Mouse (Mus musculus) neural tube, embryonic 15.5 days (tissue): Measurements from ENCODE around the gene Slc22a12. TPM values are rescaled to one million over a fixed set of nuclear protein-coding genes. Genes with fewer than 3 reads are reported as not detected.

Experiments used
- ATAC-seq: fragments of 200-750 bp; cut with Nextera tagmentation; 2 replicates; pipeline ENCODE4 v1.8.0; 2017; ENCODE audit warnings: mild to moderate bottlenecking, moderate TSS enrichment, moderate library complexity; ENCODE audit not compliant: low FRiP score
- H3K27ac ChIP-seq: fragments of 300-500 bp; sonication (generic); replicated peaks from 2 replicates; pipeline ENCODE4 v1.5.1; 2015; ENCODE audit warnings: mild to moderate bottlenecking, inconsistent platforms
- H3K27me3 ChIP-seq: fragments of 300-500 bp; sonication (generic); replicated peaks from 2 replicates; pipeline ENCODE4 v1.6.1; 2015; ENCODE audit warnings: inconsistent platforms
- H3K36me3 ChIP-seq: fragments of 300-500 bp; sonication (generic); 2 replicates; pipeline ENCODE4 v1.6.1; 2015; ENCODE audit warnings: inconsistent platforms
- H3K4me1 ChIP-seq: fragments of 300-500 bp; sonication (generic); 2 replicates; pipeline ENCODE4 v1.6.1; 2015; ENCODE audit warnings: inconsistent platforms
- H3K4me2 ChIP-seq: fragments of 300-500 bp; sonication (generic); 2 replicates; pipeline ENCODE4 v1.6.1; 2015; ENCODE audit warnings: inconsistent platforms, mild to moderate bottlenecking, moderate library complexity
- H3K4me3 ChIP-seq: fragments of 300-500 bp; sonication (generic); replicated peaks from 2 replicates; pipeline ENCODE4 v1.5.1; 2015; ENCODE audit warnings: mild to moderate bottlenecking, inconsistent platforms
- H3K9ac ChIP-seq: fragments of 300-500 bp; sonication (generic); replicated peaks from 2 replicates; pipeline ENCODE4 v1.6.1; 2015; ENCODE audit warnings: mild to moderate bottlenecking, inconsistent platforms
- H3K9me3 ChIP-seq: fragments of 300-500 bp; sonication (generic); replicated peaks from 2 replicates; pipeline ENCODE4 v1.6.1; 2016; ENCODE audit warnings: inconsistent platforms
- WGBS: fragments of 180-500 bp; shearing (Covaris S2); methylation state at CpG from one replicate; pipeline ENCODE4 v1.1.7; 2015; ENCODE audit warnings: mixed read lengths; 5-methylcytosine and 5-hydroxymethylcytosine counted together
- polyA plus RNA-seq: library from polyadenylated mRNA; unstranded; fragments of >200 nt; fragmentation: Nextera tagmentation; extraction: Ambion mirVana; gene quantifications from 2 replicates; pipeline ENCODE4 v1.2.1, GENCODE M21; 2015

Gene Slc22a12
- polyA plus RNA-seq, 1 experiment from 2014 or later = 0.14 TPM

DNA sequence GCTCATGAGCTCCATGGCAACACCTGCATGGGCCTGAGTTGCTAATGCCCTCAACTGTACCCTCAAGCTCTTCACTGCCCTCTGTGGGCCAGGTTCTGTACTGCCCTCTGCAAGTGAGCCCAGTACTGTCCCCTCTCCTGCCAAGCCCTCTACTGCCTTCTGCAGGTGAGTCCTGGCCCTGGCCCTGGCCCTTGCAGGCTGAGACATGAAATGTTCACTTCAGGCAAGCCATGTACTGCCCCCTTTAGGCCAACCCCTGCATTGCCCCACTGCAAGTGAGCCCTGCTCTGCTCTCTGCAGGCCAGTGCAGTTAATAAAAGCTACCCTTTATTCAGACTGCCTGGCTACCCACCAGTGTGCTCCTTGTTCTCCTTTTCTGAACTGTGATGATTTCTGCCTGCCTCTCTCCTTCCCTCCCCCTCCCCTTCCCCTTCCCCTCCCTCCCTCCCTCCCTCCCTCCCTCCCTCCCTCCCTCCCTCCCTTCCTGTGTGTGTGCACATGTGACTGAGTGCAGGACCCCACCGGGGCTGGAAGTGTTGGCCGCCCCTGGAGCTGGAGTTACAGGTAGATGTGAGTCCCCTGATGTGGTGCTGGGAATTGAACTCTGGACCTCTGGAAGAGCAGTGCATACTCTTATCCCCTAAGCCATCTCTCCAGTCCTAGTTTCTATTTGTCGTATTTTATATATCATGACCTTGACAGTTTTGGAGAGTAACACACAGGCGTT, 9.6 kb upstream of the Slc22a12 start:
- 0 out of 2 replicates have a peak, but pooled peaks cover 12% of the 10 kb centered on the region for H3K4me1 ChIP-seq
- 84% methylated on average over 4 of the region's 4 CpGs for WGBS
- H3K4me2 ChIP-seq = no peak overlapping the region
- no peak overlapping the region for H3K27ac ChIP-seq
- no peak for ATAC-seq
- no peaks in the 10 kb centered on the region for H3K36me3 ChIP-seq
- H3K9ac ChIP-seq = no peak overlapping the region
- no peaks in the 10 kb centered on the region for H3K9me3 ChIP-seq
- H3K4me3 ChIP-seq = no peak overlapping the region
- H3K27me3 ChIP-seq = no peaks in the 10 kb centered on the region

DNA sequence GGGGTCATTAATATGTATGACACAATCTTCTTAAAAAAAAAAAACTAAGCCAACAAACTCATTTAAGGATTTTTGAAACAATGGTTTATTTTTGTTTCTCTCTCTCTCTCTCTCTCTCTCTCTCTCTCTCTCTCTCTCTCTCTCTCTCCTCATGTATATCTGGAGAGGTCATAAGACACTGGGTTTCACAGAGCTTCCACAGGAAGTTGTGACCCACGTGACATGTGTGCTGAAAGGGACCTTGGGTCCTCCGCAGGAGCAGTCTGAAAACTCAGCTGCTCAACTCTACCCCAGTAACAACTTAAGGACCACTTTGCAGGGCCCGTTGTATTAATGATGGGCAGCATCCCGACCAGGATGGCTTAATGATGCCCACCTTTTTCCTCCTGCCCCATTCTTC, 8.4 kb upstream of the Slc22a12 start:
- Histone ChIP-seq H3K4me2 (no peak overlapping the region), H3K9ac (no peak overlapping the region), H3K36me3 (no peaks in the 10 kb centered on the region), H3K4me3 (no peak overlapping the region), H3K27ac (no peak overlapping the region), H3K27me3 (no peaks in the 10 kb centered on the region), H3K4me1 (0 out of 2 replicates have a peak, but pooled peaks cover 12% of the 10 kb centered on the region), H3K9me3 (no peaks in the 10 kb centered on the region)
- ATAC-seq = no peak
- WGBS = 83% methylated on average over 4 of the region's 4 CpGs

DNA sequence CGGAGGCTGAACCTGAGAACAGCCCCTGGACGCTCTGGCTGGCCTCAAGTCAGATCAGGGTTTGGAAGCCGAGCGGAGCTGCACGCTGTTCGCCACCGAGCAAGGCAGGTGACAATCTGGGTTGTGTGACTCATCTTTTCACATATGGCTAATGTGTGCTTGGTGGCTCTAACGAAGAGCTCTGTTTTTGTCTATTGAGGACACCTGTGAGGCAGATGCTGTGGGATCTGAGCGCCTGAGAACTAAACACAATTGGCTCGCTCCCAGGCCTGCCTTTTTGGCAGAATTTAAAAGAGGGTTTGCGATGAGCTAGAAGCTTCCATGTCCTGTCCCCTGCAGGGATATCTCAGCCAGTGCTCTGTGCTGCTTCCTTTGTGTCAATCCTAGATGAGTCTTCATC, 6.7 kb upstream of the Slc22a12 start:
- H3K9ac ChIP-seq = no peak overlapping the region
- H3K27me3 ChIP-seq = no peaks in the 10 kb centered on the region
- H3K36me3 ChIP-seq = no peaks in the 10 kb centered on the region
- H3K4me3 ChIP-seq = no peak overlapping the region
- H3K4me2 ChIP-seq = no peak overlapping the region
- 0 out of 2 replicates have a peak, but pooled peaks cover 12% of the 10 kb centered on the region for H3K4me1 ChIP-seq
- H3K27ac ChIP-seq = 0 out of 2 replicates have a peak overlapping the region, but pooled peaks have one; percentile 8
- WGBS = 63% methylated on average over 11 of the region's 11 CpGs
- ATAC-seq = no peak
- no peaks in the 10 kb centered on the region for H3K9me3 ChIP-seq

DNA sequence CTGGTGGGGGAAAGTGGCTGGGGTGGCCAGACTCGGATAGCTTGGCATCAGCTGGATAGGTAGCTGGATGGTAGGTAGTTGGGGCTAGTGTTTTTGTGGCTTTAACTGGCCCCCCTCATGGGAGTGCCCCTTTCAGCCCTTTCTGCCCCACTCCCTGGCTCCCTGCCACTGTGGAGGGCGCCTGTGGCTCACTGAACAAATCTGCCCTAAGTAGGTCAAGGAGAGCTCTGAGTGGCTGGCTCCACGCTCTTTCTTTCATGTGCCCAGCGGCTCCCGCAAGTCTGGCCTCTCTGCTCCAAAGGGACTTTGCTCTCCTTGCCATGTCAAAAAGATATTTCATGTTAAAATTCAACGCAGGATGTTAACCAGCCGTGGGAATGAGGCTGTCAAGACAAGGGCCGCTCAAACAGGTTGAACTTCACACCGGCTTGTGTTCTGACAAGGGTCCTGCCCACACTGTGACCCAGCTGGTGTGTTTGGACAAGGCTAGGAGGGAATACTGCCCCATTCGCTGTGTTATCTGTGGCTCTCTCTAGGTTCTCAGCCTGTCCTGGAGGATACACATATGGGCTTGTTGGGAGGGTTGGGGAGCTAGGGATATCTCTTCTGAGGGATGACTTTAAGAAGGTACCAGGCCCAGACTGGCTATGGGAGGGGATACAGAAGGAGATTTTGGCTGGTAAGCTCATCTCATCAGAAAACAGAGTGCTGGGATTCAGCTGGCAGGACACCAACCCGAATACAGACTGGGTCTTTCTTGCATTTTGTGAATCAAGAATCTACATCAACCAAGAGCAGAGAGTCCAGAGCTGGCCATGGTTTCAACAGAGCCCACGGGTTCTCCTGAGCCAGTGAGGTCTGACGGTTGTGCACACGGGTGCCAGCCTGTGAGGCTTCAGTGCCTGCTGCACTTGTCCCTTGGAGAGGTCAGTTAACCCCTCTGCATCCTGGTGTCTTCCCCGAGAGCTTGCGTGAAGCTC, 5.9 kb upstream of the Slc22a12 start:
- Histone ChIP-seq H3K36me3 (no peaks in the 10 kb centered on the region), H3K9ac (no peak overlapping the region), H3K27ac (peak overlapping the region; percentile 18; the same call in 1 of the 2 replicates), H3K4me3 (no peak overlapping the region), H3K4me1 (0 out of 2 replicates have a peak, but pooled peaks cover 12% of the 10 kb centered on the region), H3K4me2 (no peak overlapping the region), H3K27me3 (no peaks in the 10 kb centered on the region), H3K9me3 (no peaks in the 10 kb centered on the region)
- no peak for ATAC-seq
- 77% methylated on average over 16 of the region's 16 CpGs for WGBS

DNA sequence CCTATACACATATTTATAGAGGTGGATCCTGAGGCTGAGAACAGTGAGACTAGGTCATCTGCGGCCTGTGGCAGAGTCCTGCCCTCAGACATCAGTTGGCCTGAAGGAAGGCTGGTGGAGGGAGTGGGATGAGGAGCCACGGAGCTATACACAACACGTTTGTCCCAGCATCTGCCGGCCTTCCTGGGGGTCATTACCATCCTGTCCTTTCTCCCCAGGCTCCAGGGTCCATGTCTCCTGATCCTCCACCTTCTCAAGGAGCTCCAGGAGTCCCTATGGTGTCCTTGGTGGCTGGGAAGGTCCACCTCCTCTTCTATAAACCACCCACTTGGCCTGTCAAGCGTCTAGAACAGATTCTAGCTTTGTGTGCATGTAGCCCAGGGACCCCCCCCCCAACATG, 5.0 kb upstream of the Slc22a12 start:
- Histone ChIP-seq H3K4me1 (0 out of 2 replicates have a peak, but pooled peaks cover 12% of the 10 kb centered on the region), H3K9me3 (no peaks in the 10 kb centered on the region), H3K36me3 (no peaks in the 10 kb centered on the region), H3K9ac (no peak overlapping the region), H3K4me3 (no peak overlapping the region), H3K4me2 (no peak overlapping the region), H3K27ac (no peak overlapping the region), H3K27me3 (no peaks in the 10 kb centered on the region)
- 89% methylated on average over 5 of the region's 5 CpGs for WGBS
- ATAC-seq = no peak

DNA sequence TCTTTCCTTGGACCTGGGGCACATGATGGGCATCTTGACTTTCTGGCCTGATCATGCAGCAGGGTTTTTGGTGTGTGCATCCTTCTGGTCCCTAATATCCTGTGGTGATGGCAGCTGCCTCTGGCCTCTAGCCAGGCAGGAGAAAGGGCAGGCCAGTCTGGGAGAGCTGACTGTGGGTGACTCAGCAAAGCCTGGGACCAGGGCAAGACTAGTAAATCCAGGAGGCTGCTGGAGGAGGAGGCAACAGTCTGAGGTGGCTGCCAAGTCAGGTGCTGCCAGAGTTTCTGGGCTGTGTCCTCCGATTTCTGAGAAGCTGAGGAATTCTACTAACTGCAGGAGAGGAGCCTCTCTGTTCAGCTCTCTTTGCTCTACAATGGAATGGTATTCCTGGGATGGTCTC, 3.3 kb upstream of the Slc22a12 start:
- no peak for ATAC-seq
- no peaks in the 10 kb centered on the region for H3K27me3 ChIP-seq
- H3K4me3 ChIP-seq = no peak overlapping the region
- no peaks in the 10 kb centered on the region for H3K9me3 ChIP-seq
- no peak overlapping the region for H3K4me2 ChIP-seq
- H3K36me3 ChIP-seq = no peaks in the 10 kb centered on the region
- no peak overlapping the region for H3K27ac ChIP-seq
- no peak overlapping the region for H3K9ac ChIP-seq
- WGBS = 81% methylated on average over 1 of the region's 1 CpGs
- H3K4me1 ChIP-seq = 0 out of 2 replicates have a peak, but pooled peaks cover 12% of the 10 kb centered on the region

DNA sequence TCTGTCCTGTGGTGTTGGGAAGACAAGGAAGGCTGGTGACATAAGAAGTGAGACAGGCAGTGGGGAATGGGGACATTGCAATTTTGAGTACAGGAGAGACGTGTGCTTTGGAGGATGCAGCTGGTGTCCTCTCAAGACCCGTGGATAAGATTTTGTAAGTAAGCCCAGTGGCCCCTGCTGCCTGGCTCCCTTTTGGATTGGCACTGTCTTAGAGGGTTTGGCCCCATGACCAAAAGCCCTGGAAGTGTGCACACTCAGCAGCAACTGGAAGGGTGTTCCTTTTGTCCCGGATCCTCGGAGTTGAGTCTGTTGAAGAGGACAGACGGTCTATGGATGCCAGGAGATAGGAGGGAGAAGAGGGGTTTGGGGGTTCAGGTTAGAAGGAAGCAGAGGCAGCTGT, 2.6 kb upstream of the Slc22a12 start:
- Histone ChIP-seq H3K4me1 (0 out of 2 replicates have a peak, but pooled peaks cover 12% of the 10 kb centered on the region), H3K9me3 (no peaks in the 10 kb centered on the region), H3K36me3 (no peaks in the 10 kb centered on the region), H3K27me3 (no peaks in the 10 kb centered on the region), H3K27ac (no peak overlapping the region), H3K9ac (no peak overlapping the region), H3K4me3 (no peak overlapping the region), H3K4me2 (no peak overlapping the region)
- ATAC-seq = no peak
- WGBS = 94% methylated on average over 5 of the region's 5 CpGs

DNA sequence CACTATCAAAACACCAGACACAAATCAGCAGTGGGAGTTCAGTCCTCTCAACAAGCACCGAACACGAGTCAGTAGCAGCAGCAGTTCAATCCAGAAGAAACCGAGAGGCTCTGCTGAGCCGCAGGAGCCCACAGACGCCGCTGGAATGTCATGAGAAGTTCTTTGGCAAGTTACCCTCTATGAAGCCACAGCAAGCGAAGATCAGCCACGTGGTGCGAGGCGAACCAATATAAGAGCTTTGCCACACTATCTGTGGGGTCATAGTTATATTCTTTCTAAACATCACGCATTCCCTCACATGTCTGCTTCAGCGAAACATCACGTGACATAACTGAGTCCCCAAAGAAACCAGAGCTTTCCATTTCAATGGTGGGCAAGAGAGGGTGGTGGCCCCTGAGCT, 1.9 kb upstream of the Slc22a12 start:
- Histone ChIP-seq H3K27me3 (no peaks in the 10 kb centered on the region), H3K27ac (no peak overlapping the region), H3K9me3 (no peaks in the 10 kb centered on the region), H3K36me3 (no peaks in the 10 kb centered on the region), H3K4me3 (no peak overlapping the region), H3K4me1 (0 out of 2 replicates have a peak, but pooled peaks cover 11% of the 10 kb centered on the region), H3K9ac (no peak overlapping the region), H3K4me2 (no peak overlapping the region)
- ATAC-seq = no peak
- WGBS = 90% methylated on average over 13 of the region's 13 CpGs

DNA sequence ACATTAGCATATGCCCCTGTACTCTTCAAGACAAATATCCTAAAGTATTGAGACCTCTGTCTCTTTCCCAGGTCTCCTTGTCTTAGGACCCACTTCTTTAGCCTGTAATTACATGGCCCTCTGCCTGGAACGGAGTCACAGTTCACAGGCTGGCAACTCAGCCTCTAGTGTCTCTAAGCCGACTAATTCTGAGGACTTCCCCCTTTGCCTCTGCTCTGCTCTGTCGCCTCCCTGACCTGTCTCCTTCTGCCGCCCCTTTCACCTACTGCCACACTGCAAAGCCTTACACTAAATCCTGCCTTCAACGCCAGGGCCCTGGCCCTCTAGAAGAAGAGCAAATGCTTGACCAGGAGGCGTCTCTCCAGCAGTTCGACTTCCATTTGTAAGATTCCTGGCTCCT, 686 bp upstream of the Slc22a12 start:
- H3K4me3 ChIP-seq = no peak overlapping the region
- no peak overlapping the region for H3K9ac ChIP-seq
- ATAC-seq = no peak
- no peaks in the 10 kb centered on the region for H3K9me3 ChIP-seq
- no peak overlapping the region for H3K4me2 ChIP-seq
- 64% methylated on average over 7 of the region's 7 CpGs for WGBS
- H3K36me3 ChIP-seq = no peaks in the 10 kb centered on the region
- H3K27me3 ChIP-seq = no peaks in the 10 kb centered on the region
- 0 out of 2 replicates have a peak, but pooled peaks cover 2% of the 10 kb centered on the region for H3K4me1 ChIP-seq
- no peak overlapping the region for H3K27ac ChIP-seq

DNA sequence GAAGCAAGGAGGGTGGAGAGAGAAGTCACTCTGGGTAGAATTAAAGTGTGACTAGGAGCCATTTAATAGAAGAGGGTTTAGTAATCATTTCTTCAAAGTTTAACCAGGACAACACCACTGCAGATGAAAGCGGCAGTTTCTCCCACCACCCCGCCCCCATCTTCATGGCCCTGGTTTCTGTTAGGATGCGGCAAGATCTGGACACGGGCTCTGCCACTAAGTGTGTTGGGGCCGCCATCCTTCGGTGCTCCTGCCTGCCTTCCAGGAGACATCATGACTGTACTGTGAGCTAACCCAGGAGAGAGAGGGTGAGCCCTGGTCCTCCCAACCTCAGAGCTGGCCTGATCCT, 177 bp upstream of the Slc22a12 start:
- Histone ChIP-seq H3K4me1 (no peaks in the 10 kb centered on the region), H3K4me2 (no peak overlapping the region), H3K27ac (no peak overlapping the region), H3K9me3 (no peaks in the 10 kb centered on the region), H3K4me3 (no peak overlapping the region), H3K27me3 (no peaks in the 10 kb centered on the region), H3K36me3 (no peaks in the 10 kb centered on the region), H3K9ac (no peak overlapping the region)
- no peak for ATAC-seq
- WGBS = 97% methylated on average over 6 of the region's 6 CpGs

DNA sequence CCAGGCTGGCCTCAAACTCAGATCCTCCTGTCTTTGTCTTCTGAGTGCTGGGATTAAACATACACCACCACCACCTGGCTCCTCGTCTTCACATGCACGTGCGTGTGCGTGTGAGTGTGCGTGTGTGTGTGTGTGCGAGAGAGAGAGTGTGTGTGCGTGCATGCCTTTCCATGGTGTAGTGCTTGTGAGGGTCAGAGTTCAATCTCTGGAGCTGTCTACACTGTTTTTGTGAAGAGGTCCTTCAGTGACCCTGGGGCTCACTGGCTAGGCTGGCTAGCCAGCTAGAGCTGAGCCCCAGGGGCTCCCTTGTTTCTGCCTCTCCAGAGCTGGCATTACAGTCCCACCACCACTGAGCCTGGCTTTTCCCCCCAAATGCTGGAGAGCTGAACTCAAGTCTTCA, 1.3 kb downstream of the Slc22a12 start:
- WGBS = 90% methylated on average over 7 of the region's 7 CpGs
- Histone ChIP-seq H3K36me3 (no peaks in the 10 kb centered on the region), H3K9ac (no peak overlapping the region), H3K4me3 (no peak overlapping the region), H3K27me3 (no peaks in the 10 kb centered on the region), H3K9me3 (no peaks in the 10 kb centered on the region), H3K4me1 (no peaks in the 10 kb centered on the region), H3K4me2 (no peak overlapping the region), H3K27ac (no peak overlapping the region)
- no peak for ATAC-seq

DNA sequence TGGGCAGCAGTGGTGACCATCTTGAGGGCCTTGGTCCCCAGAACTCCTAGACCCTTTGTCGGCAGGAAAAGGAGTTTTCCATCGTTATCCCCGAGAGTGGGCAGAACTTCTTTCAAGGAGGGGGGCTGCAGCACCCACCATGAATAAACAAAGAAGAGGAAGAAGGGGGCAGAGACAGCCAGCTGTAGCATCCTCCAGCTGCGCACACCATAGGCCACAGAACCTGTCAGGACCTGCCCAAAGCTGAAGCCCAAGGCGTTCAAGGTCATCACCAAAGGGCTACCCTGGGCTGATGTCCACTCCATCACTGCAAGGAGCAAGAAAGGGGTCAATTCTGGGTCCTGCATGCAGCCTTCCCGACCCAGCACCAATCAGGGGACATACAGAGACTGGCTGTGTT, 2.6 kb downstream of the Slc22a12 start:
- WGBS = 80% methylated on average over 6 of the region's 6 CpGs
- no peak overlapping the region for H3K4me2 ChIP-seq
- no peak overlapping the region for H3K9ac ChIP-seq
- no peaks in the 10 kb centered on the region for H3K36me3 ChIP-seq
- H3K27ac ChIP-seq = no peak overlapping the region
- ATAC-seq = no peak
- no peaks in the 10 kb centered on the region for H3K9me3 ChIP-seq
- H3K4me3 ChIP-seq = no peak overlapping the region
- H3K4me1 ChIP-seq = no peaks in the 10 kb centered on the region
- H3K27me3 ChIP-seq = no peaks in the 10 kb centered on the region
